17 mouse cellular contexts compared by ENCODE assay signal in the genomic region with DNA sequence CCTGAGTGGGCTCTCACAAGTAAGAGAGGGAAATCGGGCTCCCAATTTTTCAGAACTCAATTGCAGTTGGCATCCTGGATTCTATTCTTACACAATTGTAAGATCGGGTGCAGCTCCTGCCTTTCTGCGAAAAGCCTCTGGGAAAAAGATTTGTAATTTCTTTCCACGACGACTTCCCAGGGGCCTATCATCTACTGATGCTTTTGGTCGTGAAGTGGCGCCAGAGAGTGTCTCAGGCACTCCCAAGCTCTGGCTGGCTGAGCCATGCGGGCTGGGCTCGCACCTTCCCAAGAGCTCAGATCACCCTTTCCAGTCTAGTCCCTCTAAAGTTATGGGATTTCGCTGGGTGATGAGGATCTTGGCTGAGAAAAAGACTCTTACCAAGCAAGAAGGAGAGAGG. TPM values are rescaled to one million over a fixed set of nuclear protein-coding genes. Genes with fewer than 3 reads are reported as not detected.
DNase-seq lines count a peak whose midpoint lies in the region; ATAC-seq lines count a peak whose summit lies in the region.
"Had no signal": no experiment of that assay in that cellular context is flagged by ENCODE, and none has a peak within 500 bp of the region (broad histone marks: within the 10 kb centered on the region; RNA-seq: fewer than 3 reads in every experiment).

No protein-coding gene starts in this region.

- H3K27me3 ChIP-seq in hindbrain, embryonic 15.5 days, result peaks cover 49% of the 10 kb centered on the region
- H3K27me3 ChIP-seq in hindbrain, embryonic 12.5 days, result peaks cover 63% of the 10 kb centered on the region
- peaks cover 65% of the 10 kb centered on the region for H3K27me3 ChIP-seq in limb, embryonic 13.5 days

- H3K27ac ChIP-seq in hindbrain, embryonic 15.5 days (replicated peaks), result no peak overlapping the region
- no peak overlapping the region for H3K27ac ChIP-seq in hindbrain, embryonic 12.5 days
- H3K27ac ChIP-seq in limb, embryonic 13.5 days, result no peak overlapping the region
- H3K27ac ChIP-seq: forebrain, embryonic 13.5 days; liver, embryonic 13.5 days; midbrain, embryonic 13.5 days had no signal

- no peaks in the 10 kb centered on the region for H3K9me3 ChIP-seq in hindbrain, embryonic 15.5 days
- H3K9me3 ChIP-seq in hindbrain, embryonic 12.5 days (replicated peaks), result no peaks in the 10 kb centered on the region
- H3K9me3 ChIP-seq in limb, embryonic 13.5 days, result no peaks in the 10 kb centered on the region
- H3K9me3 ChIP-seq: forebrain, embryonic 13.5 days; G1E; liver, embryonic 13.5 days; midbrain, embryonic 13.5 days had no signal

- H3K4me1 ChIP-seq in hindbrain, embryonic 15.5 days (replicated peaks), result peaks cover 14% of the 10 kb centered on the region; the same call in 1 of the 2 replicates
- H3K4me1 ChIP-seq in hindbrain, embryonic 12.5 days, result peaks cover 19% of the 10 kb centered on the region
- H3K4me1 ChIP-seq in limb, embryonic 13.5 days, result peaks cover 21% of the 10 kb centered on the region
- H3K4me1 ChIP-seq: liver, embryonic 13.5 days had no signal

- WGBS in hindbrain, embryonic 15.5 days, result 37% methylated on average over 10 of the region's 10 CpGs
- WGBS in hindbrain, embryonic 12.5 days, result 31% methylated on average over 10 of the region's 10 CpGs
- 27% methylated on average over 10 of the region's 10 CpGs for WGBS in limb, embryonic 13.5 days

- H3K4me2 ChIP-seq in hindbrain, embryonic 15.5 days, result peak overlapping the region; percentile 36; the same call in 1 of the 2 replicates
- H3K4me2 ChIP-seq in hindbrain, embryonic 12.5 days (replicated peaks), result no peak overlapping the region
- peak overlapping the region; percentile 46; the same call in 1 of the 2 replicates for H3K4me2 ChIP-seq in limb, embryonic 13.5 days (replicated peaks)
- H3K4me2 ChIP-seq: liver, embryonic 13.5 days had no signal

- no peak overlapping the region for H3K9ac ChIP-seq in hindbrain, embryonic 15.5 days
- H3K9ac ChIP-seq in hindbrain, embryonic 12.5 days, result no peak overlapping the region
- H3K9ac ChIP-seq in limb, embryonic 13.5 days, result no peak overlapping the region
- H3K9ac ChIP-seq: forebrain, embryonic 13.5 days; liver, embryonic 13.5 days had no signal

- no peak for ATAC-seq in hindbrain, embryonic 15.5 days (ENCODE audit: low FRiP score, low read depth)
- no peak for ATAC-seq in hindbrain, embryonic 12.5 days (ENCODE audit: low FRiP score)
- no peak for ATAC-seq in limb, embryonic 13.5 days (ENCODE audit: low FRiP score, low read depth)
- ATAC-seq: CD4-positive, CD25-positive, alpha-beta regulatory T cell, adult 4 months had no signal

- no peak overlapping the region for H3K4me3 ChIP-seq in hindbrain, embryonic 15.5 days
- H3K4me3 ChIP-seq in hindbrain, embryonic 12.5 days, result no peak overlapping the region
- H3K4me3 ChIP-seq in limb, embryonic 13.5 days, result no peak overlapping the region
- H3K4me3 ChIP-seq: forebrain, embryonic 13.5 days; liver, embryonic 13.5 days had no signal

- peak; percentile 27 for DNase-seq in adrenal gland, postnatal 10 days
- no peak for DNase-seq in adrenal gland, adult 8-10 months
- DNase-seq in left cerebral cortex, postnatal 14 days (ENCODE audit: low spot score in 2 of 2), result peak; percentile 57 to 66
- no peak for DNase-seq in left cerebral cortex, adult 11 months (ENCODE audit: low spot score)
- no peak for DNase-seq in spleen, adult 12 weeks (ENCODE audit: low spot score)
- DNase-seq: cerebellum, adult 11 months; kidney, adult 9 months; liver, embryonic 13.5 days; thymus, postnatal 36 days had no signal

- H3K36me3 ChIP-seq in hindbrain, embryonic 15.5 days, result no peaks in the 10 kb centered on the region
- no peaks in the 10 kb centered on the region for H3K36me3 ChIP-seq in hindbrain, embryonic 12.5 days
- no peaks in the 10 kb centered on the region for H3K36me3 ChIP-seq in limb, embryonic 13.5 days
- H3K36me3 ChIP-seq: G1E; liver, embryonic 13.5 days; midbrain, embryonic 13.5 days had no signal

- intact Hi-C loops in left cerebral cortex, postnatal 14 days (cut with DNase I), result no loop called here

RNA-seq across cellular contexts. Expression of gene Cck, which starts 0.6 kb away (rescaled TPM):
- total RNA-seq in adrenal gland, postnatal 10 days (2021), result under 1 TPM; 0.78 to 0.97 TPM
- 1 to 10 TPM in 3 of 4 experiments, under 1 TPM in 1; 0.74 to 4.8 (median 1.4) TPM for total RNA-seq in adrenal gland, adult 8-10 months (2022)
- polyA plus RNA-seq in hindbrain, embryonic 15.5 days (2015; fragmentation: Nextera tagmentation; extraction: Ambion mirVana), result 70.3 and 71.8 TPM in 2 replicates
- 0.88 and 1.2 TPM in 2 replicates for polyA plus RNA-seq in hindbrain, embryonic 12.5 days (2016; fragmentation: Nextera tagmentation; extraction: Ambion mirVana)
- total RNA-seq in left cerebral cortex, postnatal 14 days (2021), result 100 to 1,000 TPM; 625 to 626 TPM
- 2.2 and 2.3 TPM in 2 replicates for polyA plus RNA-seq in limb, embryonic 13.5 days (2015; fragmentation: Nextera tagmentation; extraction: Ambion mirVana)
- total RNA-seq: G1E; granulocyte monocyte progenitor cell, adult 5-6 weeks had no signal
- polyA plus RNA-seq: CD4-positive, CD25-positive, alpha-beta regulatory T cell, adult 4 months; G1E had no signal

Comparison
In these comparisons a context has a peak if more than half of its experiments do, and no peak if none do; other contexts are left out.
1. DNase-seq: peak in adrenal gland, postnatal 10 days (single experiment) and left cerebral cortex, postnatal 14 days (2 of 2); none in adrenal gland, adult 8-10 months (single experiment), left cerebral cortex, adult 11 months (single experiment) and spleen, adult 12 weeks (single experiment).
2. RNA of gene Cck, which starts 0.6 kb away (total RNA-seq): 625 to 626 TPM in left cerebral cortex, postnatal 14 days; 0.74 to 4.8 TPM in adrenal gland, adult 8-10 months and 0.78 to 0.97 TPM in adrenal gland, postnatal 10 days; every median in the first group is over 100 times any median in the second.